Mouse (Mus musculus): ENCODE measurements around the gene Tmem196.
"Not testable (repeated sequence)": the region's sequence is repeated elsewhere in the genome, so short reads cannot be mapped to it uniquely, and the experiment has no call there.

Gene Tmem196

DNA sequence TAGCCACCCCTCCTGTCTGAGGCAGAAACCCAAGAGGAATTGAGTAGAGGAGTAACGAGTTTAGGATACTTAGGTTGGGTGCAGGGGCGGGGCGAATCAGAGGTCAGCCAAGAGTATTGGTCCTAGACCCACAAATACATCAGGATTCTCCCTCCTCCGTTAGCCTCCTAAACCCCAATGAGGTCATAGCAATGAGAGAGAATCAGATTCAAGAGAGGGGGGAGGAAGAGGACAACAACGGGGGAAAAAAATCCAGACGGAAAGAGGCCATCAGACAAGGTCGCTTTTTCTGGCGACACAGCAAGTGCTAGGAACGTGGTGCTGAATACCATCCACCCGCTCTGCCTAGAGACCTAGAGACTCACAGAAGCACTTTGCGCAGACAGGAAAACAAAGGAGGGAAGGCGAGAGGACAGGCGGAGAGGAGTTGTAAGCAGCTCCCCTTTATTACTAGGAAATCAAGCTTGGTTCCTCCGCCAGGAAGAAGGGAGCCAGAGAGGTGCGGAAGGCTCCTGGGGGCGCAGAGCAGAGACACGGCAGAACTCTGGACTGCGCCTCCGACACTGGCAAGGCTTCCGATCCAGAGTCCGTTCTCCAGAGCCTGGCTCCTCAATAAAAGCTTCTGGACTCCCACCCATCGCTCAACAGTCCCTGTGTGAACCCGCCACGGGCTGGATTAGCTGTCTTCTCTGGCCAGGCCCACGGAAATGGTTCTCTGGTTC is at the start of gene Tmem196:
Gene Tmem196, plus strand, starts transcription at position 234 of the 722 bp plus-strand sequence.
- CTCF ChIA-PET: no interaction called here

DNA sequence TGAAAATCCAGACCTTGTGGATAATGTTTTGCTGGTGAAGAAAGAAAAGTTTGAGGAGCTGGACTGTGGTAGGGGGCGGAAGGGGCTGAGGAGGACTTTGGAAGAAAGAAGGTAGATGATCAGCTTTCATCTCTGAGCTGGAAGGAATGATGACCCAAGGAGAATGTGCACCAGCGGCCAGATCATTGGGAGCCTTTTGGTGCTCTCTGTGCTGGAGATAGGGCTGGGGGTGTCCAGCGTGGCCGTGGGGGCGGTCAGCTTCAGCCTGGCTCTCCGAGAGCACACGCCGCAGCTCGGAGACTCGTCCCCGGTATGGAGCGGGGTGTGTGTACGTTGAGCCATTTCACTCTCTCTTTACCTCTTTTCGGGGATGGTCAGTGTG is 680 bp downstream of the Tmem196 start:
- CTCF ChIA-PET: no interaction called here

GRCm38 (mm10) chr12:119957041-119957440 is 11.4 kb downstream of the Tmem196 start:
- CTCF ChIA-PET: no interaction called here

DNA sequence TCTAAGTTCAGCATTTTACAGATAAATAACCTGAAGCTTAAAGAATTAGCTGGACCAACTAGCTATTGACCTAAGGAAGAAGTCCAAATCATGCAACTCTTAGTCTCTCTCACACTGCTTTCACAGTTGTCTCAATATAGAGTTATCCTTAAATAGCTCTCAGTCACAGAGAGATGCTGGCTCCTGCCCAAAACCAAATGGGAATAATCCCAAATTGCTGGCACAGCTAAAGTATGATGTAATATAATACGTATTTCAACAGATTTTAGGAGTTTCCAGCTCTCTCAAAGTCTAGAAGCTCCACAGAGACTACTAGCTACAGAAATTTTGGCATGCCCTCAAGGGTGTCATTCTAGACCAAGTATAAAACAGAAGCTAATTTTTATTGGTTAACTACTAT is 15.1 kb downstream of the Tmem196 start:
- CTCF ChIA-PET: no interaction called here

DNA sequence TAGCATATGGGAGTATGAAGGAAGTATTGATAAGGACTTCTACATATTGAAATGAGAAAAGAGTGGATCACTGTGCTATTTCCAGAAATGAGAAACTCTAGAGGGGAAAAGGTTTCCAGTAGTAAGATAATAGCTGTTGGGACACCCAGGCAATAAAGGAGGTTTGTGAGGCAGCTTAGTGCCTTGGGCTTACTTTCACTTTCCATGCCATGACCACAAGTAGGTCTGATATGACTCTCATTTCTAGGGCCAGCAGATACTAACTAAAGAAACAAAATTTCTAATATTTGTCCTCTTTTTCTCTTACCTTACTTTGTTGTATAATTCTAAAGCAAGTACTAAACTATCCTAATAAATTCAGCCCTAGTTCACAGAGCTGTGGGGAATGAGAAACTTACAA is 19.8 kb downstream of the Tmem196 start:
- CTCF ChIA-PET: interaction anchor here (0.5 kb wide), 1 partner anchor 536 kb away, joined by 11 read pairs; no protein-coding TSS in a partner anchor

GRCm38 (mm10) chr12:119970068-119970467 is 24.4 kb downstream of the Tmem196 start:
- CTCF ChIA-PET: no interaction called here

GRCm38 (mm10) chr12:119981731-119982130 is 36.1 kb downstream of the Tmem196 start:
- CTCF ChIA-PET: interaction anchor here (0.7 kb wide), 1 partner anchor 946 kb away, joined by 5 read pairs; no protein-coding TSS in a partner anchor

DNA sequence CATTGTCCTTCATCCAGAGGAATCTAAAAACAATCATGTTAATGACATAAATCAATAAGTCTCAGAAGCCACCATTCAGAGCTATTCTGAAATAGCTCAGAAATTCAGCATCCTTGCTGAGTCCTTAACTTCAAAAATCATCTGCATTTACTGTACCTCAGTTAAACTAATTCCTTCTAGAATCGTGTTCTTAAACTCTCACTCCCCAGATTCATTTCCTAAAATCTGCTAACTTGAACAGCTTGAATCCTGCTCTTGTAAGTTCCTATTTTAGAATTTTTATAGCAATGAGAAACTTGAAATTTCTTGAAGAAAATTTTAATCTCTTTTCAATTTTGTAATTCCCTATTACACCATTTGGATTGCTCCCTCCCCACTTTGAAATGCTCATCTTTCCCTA is 52.6 kb downstream of the Tmem196 start:
- CTCF ChIA-PET: no interaction called here

DNA sequence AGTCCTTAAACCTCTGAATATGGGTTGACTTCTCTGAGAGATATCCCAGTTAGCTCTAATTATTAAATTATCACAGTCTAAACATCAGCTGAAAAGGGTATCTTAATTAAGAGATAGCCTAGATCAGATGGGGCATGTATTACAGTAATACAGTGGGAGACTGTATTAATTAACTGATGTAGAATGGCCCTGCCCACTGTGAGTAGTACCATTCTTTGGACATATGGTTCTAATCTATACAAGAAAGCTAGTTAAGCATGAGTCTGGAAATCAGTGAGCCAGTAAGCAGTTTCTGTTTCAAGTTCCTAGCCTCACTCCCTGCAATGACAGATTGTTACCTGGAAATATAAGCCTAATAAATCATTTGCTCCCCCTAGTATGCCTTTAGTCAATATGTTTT is 58.7 kb downstream of the Tmem196 start:
- CTCF ChIA-PET: no interaction called here

- CTCF ChIA-PET: no interaction called here
These were observed 69.1 kb downstream of the Tmem196 start for GRCm38 (mm10) chr12:120014768-120015167.

DNA sequence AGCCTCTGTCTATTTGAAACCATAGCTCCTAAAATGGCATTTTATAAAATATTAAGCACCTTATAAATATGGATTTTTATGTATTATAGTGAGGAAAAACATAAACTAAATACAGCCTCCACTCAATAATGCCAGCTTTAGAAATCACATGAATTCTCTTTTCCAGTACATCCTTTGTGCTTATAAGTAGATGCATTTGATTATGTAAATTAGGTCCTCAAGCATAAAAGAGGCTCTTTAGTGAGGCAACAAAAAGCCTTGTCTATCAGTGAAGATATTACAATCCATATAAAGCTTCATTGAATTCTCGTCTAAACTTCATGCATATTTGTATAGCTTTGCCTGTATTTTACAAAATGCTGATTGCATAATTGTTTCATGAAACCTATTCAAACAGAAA is 69.6 kb downstream of the Tmem196 start:
- CTCF ChIA-PET: no interaction called here

DNA sequence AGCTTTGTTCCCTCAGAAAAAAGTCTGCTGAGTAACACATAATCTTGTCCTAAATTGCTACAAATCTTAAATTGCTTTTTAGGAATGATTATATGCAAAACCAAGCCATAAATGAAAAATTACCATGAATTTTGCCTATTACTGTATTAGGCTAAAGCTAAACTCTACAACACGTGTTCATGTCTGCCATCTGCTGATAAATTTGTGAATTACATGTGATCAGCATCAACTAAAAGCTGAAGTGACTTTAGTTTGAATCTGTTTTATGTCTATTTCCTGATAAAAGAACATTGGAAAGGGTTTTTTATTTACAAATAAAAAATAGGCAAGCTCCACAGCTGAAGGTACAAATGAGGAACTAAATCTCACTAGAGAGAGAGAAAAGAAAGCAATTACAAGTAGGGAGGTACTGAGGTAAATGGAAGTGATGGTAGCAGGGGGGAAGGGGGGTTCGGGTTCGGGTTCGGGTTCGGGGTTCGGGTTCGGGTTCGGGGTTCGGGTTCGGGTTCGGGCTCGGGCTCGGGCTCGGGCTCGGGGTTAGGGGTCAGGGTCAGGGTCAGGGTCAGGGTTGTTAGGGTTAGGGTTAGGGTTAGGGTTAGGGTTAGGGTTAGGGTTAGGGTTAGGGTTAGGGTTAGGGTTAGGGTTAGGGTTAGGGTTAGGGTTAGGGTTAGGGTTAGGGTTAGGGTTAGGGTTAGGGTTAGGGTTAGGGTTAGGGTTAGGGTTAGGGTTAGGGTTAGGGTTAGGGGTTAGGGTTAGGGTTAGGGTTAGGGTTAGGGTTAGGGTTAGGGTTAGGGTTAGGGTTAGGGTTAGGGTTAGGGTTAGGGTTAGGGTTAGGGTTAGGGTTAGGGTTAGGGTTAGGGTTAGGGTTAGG is 82.7 kb downstream of the Tmem196 start:
- CTCF ChIA-PET: not testable (repeated sequence)
